Mouse (Mus musculus): ENCODE measurements around the gene Lpcat3. TPM values are rescaled to one million over a fixed set of nuclear protein-coding genes. Genes with fewer than 3 reads are reported as not detected.

Lpcat3 gene
- polyA plus RNA-seq, 1 experiment from 2014 or later, result 46.1 TPM

DNA sequence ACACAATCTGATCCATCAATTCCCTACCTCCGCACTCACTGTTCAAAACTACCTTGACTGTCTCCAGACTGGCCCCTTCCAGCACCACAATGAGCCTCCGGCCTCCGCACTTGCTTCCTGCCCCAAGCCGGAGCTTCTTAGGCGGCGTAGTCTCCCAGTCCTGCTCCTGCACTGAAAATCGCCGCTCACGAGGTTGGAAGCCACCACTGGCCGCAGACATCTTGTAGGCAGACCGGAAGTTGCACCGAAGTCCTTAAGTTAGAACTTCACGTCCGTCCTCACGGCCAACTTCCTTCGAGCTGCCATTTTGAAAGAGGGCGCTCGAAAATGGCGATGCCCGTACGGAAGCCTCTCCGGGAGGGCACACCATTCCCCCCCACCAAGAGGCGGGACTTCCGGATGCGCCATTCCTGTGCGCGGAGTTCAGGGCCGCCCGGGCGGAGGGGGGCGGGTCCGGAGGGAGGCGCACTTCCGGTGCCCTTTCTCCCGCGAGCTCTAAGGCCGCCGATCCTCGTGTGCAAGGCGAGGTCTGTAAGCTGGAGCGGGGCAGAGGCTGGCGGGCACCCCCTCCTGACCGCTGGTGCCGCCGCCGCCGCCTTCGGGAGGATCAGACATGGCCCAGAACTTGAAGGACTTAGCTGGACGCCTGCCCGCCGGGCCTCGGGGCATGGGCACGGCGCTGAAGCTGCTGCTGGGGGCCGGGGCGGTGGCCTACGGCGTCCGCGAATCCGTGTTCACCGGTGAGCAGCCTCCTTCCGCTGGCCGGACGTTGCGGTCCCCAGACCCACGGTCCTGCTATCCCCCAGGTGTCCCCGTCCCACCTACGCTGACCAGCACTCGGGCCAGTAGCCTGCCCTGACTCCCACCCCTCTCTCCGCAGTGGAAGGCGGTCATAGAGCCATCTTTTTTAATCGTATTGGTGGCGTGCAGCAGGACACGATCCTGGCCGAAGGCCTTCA is 49.3 kb downstream of the Lpcat3 start, which contains the start of the genes Emg1 and Phb2:
Gene Emg1 (minus strand): TSS at position 355 of the 959 bp plus-strand sequence.
Gene Phb2 (plus strand): TSS at position 513 of the 959 bp plus-strand sequence.
- peak; percentile 95 for ATAC-seq (ENCODE audit: insufficient number of reproducible peaks, low FRiP score, low TSS enrichment, low read depth)
- peak within 1 kb of the TSS; percentile 85 for H3K9ac ChIP-seq
- H3K36me3 ChIP-seq, result peaks cover 53% of the 10 kb centered on the region
- H3K27me3 ChIP-seq, result no peaks in the 10 kb centered on the region
- WGBS, result under 1% methylated on average over 76 of the region's 76 CpGs
- H3K4me1 ChIP-seq, result peaks cover 43% of the 10 kb centered on the region
- H3K4me3 ChIP-seq, result peak within 1 kb of the TSS; percentile 94
- peak within 1 kb of the TSS; percentile 90 for H3K27ac ChIP-seq
- H3K9me3 ChIP-seq, result no peaks in the 10 kb centered on the region
- H3K4me2 ChIP-seq, result peak within 1 kb of the TSS; percentile 85

DNA sequence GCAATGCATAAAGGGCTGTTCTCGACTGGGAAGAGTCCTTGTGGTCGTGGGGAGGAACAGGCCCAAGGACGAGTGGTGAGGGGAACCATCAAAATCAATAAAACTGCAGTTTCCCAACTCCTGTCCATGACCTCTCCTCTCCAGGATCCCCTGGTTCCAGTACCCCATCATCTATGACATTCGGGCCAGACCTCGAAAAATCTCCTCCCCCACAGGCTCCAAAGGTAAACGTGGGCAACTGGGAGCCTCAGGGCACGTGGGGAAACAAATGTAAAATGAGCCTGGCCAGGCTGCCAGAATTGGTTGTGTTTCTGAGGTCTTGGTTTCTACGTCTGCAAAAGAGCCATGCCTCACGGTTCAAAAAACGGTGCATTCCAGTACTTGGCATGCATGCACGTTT is 50.1 kb downstream of the Lpcat3 start:
- no peaks in the 10 kb centered on the region for H3K9me3 ChIP-seq
- peaks cover 55% of the 10 kb centered on the region for H3K36me3 ChIP-seq
- peak overlapping the region; percentile 88; the same call in 1 of the 2 replicates for H3K27ac ChIP-seq
- no peak for ATAC-seq (ENCODE audit: insufficient number of reproducible peaks, low FRiP score, low TSS enrichment, low read depth)
- H3K27me3 ChIP-seq, result no peaks in the 10 kb centered on the region
- peak overlapping the region; percentile 85 for H3K4me2 ChIP-seq
- peaks cover 43% of the 10 kb centered on the region for H3K4me1 ChIP-seq
- WGBS, result 5% methylated on average over 11 of the region's 11 CpGs
- H3K4me3 ChIP-seq, result peak overlapping the region; percentile 94
- H3K9ac ChIP-seq, result peak overlapping the region; percentile 76

DNA sequence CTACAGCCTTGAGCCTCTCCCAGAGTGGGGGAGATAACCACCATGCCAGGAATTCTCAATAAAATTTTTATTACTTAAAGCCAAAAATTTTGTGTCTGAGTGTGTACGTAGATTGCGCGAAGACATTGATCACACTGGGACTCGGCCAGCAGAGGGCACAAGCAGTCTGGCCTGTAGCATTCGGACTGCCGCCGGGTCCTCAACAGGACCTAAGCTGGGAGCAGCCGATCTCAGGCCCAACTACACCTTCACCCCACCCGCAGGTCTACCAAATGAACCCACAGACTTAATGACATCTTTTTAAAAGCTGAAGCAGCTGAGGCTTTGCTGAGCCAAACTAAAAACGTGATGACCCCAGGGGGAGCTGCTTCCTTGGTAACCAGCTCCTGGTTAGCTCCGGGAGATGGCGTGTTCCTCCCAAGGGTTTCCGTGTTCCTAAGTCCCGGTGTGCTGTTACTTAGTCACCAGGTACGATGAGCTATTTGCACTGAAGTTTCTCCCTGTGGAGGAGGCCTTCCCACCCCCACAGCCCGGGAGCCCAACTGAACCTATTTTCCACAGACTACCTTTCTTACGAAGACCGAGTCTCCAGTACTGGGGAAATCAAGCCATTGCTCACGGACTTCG is 54.1 kb downstream of the Lpcat3 start:
- H3K9me3 ChIP-seq, result no peaks in the 10 kb centered on the region
- H3K27ac ChIP-seq, result no peak overlapping the region
- no peak overlapping the region for H3K9ac ChIP-seq
- no peak overlapping the region; the same call in 1 of the 2 replicates for H3K4me3 ChIP-seq
- WGBS, result 58% methylated on average over 20 of the region's 20 CpGs
- H3K36me3 ChIP-seq, result peaks cover 47% of the 10 kb centered on the region
- H3K4me1 ChIP-seq, result peaks cover 23% of the 10 kb centered on the region
- ATAC-seq (ENCODE audit: insufficient number of reproducible peaks, low FRiP score, low TSS enrichment, low read depth), result no peak
- no peak overlapping the region for H3K4me2 ChIP-seq
- H3K27me3 ChIP-seq, result no peaks in the 10 kb centered on the region

DNA sequence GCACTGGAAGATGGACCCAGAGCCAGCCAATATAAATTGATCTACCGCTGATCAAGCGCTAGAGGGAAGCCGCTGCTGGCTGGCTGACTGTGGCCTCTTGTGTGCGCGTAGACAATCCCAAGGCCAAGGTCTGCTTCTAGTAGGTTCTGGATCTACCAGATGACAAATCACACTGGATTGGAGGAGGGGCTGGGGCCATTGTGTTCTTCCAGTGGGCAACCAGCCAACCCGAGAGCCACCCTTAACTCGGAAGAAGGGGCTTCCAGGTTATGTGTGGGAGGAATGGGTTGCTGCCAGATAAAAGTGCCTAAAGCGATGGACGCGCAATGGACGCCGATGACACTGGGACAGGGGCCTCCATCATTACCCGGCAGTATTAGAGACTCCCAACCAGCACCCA is 55.1 kb downstream of the Lpcat3 start:
- Histone ChIP-seq H3K27me3 (no peaks in the 10 kb centered on the region), H3K9me3 (no peaks in the 10 kb centered on the region), H3K36me3 (peaks cover 47% of the 10 kb centered on the region), H3K4me1 (peaks cover 20% of the 10 kb centered on the region), H3K27ac (no peak overlapping the region), H3K4me3 (peak overlapping the region; percentile 34), H3K4me2 (peak overlapping the region; percentile 25; the same call in 1 of the 2 replicates), H3K9ac (no peak overlapping the region)
- 65% methylated on average over 13 of the region's 13 CpGs for WGBS
- no peak for ATAC-seq (ENCODE audit: insufficient number of reproducible peaks, low FRiP score, low TSS enrichment, low read depth)

DNA sequence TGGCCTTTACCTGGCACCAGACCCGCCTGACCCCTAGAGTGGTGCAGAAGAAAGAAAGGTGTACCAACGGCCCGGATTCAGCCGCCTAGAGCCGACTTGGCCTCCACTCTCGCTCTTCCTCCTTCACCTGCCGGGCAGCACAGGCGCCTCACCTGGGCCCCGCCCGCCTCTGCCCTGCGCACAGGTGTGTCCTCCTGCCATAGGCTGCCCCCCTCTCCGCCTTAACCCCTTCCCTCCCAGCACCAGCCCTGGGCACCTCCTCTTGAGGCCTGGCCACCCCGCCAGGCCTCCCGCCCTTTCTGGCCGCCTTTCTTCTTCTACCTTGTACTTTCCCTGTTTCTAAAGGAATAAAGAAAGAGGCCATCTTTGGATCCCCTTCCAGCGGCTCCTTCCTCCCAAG is 55.9 kb downstream of the Lpcat3 start:
- peak overlapping the region; percentile 5; the same call in 1 of the 2 replicates for H3K9ac ChIP-seq
- H3K4me2 ChIP-seq, result peak overlapping the region; percentile 17; the same call in 1 of the 2 replicates
- no peaks in the 10 kb centered on the region for H3K27me3 ChIP-seq
- peaks cover 42% of the 10 kb centered on the region for H3K36me3 ChIP-seq
- peaks cover 13% of the 10 kb centered on the region for H3K4me1 ChIP-seq
- H3K4me3 ChIP-seq, result peak overlapping the region; percentile 34
- WGBS, result 48% methylated on average over 16 of the region's 16 CpGs
- ATAC-seq (ENCODE audit: insufficient number of reproducible peaks, low FRiP score, low TSS enrichment, low read depth), result no peak
- H3K9me3 ChIP-seq, result no peaks in the 10 kb centered on the region
- peak overlapping the region; percentile 48; the same call in 1 of the 2 replicates for H3K27ac ChIP-seq

DNA sequence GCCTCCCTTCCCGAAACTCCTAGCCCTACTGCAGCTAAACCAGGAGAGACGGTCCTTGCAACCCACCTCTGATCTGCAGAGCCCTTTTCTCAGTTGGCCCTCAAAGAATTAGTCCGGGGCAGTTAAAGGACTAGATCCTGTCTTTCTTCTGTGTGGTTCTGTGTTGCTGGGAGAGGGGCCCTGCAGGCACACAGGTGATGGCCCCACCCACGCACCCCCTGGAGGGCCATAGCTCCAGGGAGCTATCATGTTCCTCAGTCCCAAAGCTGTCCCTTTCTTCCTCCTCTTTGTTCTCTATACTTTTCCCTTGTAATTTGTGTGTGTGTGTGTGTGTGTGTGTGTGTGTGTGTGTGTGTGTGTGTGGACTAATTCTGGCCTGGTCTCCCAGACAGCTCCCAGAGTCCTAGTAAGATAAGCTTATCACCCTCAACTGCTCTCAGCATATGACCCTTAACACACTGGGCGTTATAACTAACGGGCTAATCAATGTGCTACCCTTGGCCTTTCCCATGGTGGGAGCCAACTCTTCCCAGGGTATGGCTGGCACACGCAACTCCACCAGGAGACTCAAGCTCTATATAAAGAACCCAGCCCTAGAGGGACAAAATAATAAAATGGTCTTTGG is 56.6 kb downstream of the Lpcat3 start:
- peaks cover 34% of the 10 kb centered on the region for H3K36me3 ChIP-seq
- peak overlapping the region; percentile 48; the same call in 1 of the 2 replicates for H3K27ac ChIP-seq
- H3K27me3 ChIP-seq, result no peaks in the 10 kb centered on the region
- H3K4me2 ChIP-seq, result peak overlapping the region; percentile 17
- peaks cover 7% of the 10 kb centered on the region; the same call in 1 of the 2 replicates for H3K4me1 ChIP-seq
- no peak for ATAC-seq (ENCODE audit: insufficient number of reproducible peaks, low FRiP score, low TSS enrichment, low read depth)
- H3K9me3 ChIP-seq, result no peaks in the 10 kb centered on the region
- H3K4me3 ChIP-seq, result peak overlapping the region; percentile 34; the same call in 1 of the 2 replicates
- 59% methylated on average over 7 of the region's 7 CpGs for WGBS
- H3K9ac ChIP-seq, result peak overlapping the region; percentile 5; the same call in 1 of the 2 replicates

DNA sequence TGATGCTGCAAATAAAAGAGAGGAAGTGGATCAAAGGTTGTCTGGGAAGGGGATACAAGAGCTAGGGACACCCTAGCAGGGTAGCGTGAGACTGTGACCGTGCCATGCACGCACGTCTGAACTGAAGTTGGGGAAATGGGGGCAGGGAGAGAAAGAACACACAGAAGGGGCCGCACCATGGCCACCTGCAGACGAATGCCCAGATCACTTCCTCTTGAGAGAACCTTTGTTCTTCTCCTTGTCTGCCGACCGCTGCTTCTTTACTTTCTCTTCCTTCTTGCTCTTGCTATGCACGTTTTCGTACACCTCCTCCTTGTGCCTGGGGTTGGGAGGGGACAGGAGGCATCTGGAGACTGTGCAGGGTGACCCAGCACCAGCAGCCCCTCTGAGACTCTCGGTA is 58.1 kb downstream of the Lpcat3 start:
- Histone ChIP-seq H3K9ac (no peak overlapping the region), H3K4me1 (peaks cover 5% of the 10 kb centered on the region; the same call in 1 of the 2 replicates), H3K9me3 (no peaks in the 10 kb centered on the region), H3K36me3 (peaks cover 20% of the 10 kb centered on the region), H3K27me3 (no peaks in the 10 kb centered on the region), H3K4me2 (no peak overlapping the region), H3K4me3 (no peak overlapping the region), H3K27ac (no peak overlapping the region)
- 76% methylated on average over 11 of the region's 11 CpGs for WGBS
- no peak for ATAC-seq (ENCODE audit: insufficient number of reproducible peaks, low FRiP score, low TSS enrichment, low read depth)

DNA sequence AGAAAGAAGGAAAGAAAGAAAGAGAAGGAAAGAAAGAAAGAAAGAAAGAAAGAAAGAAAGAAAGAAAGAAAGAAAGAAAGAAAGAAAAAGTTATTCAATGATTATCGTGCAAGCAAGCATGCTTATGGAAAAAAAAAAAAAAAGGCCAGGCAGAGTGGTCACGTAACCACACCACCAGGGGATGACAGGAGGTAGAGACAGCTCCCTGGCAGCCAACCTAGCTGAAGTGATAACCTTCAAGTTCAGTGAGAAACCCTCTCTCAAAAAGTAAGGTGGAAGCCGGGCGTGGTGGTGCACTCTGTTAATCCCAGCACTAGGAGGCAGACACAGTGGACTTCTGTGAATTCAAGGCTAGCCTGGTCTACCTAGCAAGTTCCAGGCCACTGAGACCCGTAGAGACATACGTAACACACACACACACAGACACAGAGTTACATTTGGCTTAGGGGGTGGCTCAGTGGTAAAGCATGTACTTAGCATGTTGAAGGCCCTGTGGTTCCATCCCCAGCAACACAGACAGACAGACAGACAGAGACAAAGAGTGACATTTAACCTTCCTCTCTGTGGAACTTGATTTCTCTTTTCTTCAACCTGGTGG is 60.1 kb downstream of the Lpcat3 start:
- no peak for ATAC-seq (ENCODE audit: insufficient number of reproducible peaks, low FRiP score, low TSS enrichment, low read depth)
- no peaks in the 10 kb centered on the region for H3K9me3 ChIP-seq
- no peaks in the 10 kb centered on the region for H3K4me1 ChIP-seq
- no peaks in the 10 kb centered on the region for H3K36me3 ChIP-seq
- no peak overlapping the region for H3K9ac ChIP-seq
- H3K27me3 ChIP-seq, result no peaks in the 10 kb centered on the region
- no peak overlapping the region for H3K27ac ChIP-seq
- no peak overlapping the region for H3K4me2 ChIP-seq
- WGBS, result 85% methylated on average over 6 of the region's 6 CpGs
- H3K4me3 ChIP-seq, result no peak overlapping the region

DNA sequence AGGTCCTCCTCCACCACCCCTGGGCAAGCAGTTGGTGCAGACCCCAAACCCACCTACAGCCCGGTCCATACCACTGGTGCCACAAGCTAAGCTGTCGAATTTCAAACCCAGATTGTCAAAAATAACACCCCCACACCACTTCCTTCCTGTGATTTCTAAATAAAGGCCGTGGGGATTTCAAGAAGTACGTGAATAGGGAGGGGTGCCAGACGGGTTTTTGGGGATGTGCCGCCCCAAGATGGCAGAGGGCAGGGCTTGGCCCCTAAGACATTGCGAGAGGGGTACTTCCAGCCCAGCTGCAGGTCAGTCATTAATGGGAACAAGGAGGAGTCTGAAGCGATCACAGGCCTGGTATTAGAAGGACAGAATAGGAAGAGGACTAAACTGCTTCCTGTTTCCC is 60.7 kb downstream of the Lpcat3 start:
- Histone ChIP-seq H3K9me3 (no peaks in the 10 kb centered on the region), H3K27ac (no peak overlapping the region), H3K27me3 (no peaks in the 10 kb centered on the region), H3K4me1 (no peaks in the 10 kb centered on the region), H3K9ac (no peak overlapping the region), H3K36me3 (no peaks in the 10 kb centered on the region), H3K4me3 (no peak overlapping the region), H3K4me2 (no peak overlapping the region)
- 66% methylated on average over 8 of the region's 8 CpGs for WGBS
- ATAC-seq (ENCODE audit: insufficient number of reproducible peaks, low FRiP score, low TSS enrichment, low read depth), result no peak

DNA sequence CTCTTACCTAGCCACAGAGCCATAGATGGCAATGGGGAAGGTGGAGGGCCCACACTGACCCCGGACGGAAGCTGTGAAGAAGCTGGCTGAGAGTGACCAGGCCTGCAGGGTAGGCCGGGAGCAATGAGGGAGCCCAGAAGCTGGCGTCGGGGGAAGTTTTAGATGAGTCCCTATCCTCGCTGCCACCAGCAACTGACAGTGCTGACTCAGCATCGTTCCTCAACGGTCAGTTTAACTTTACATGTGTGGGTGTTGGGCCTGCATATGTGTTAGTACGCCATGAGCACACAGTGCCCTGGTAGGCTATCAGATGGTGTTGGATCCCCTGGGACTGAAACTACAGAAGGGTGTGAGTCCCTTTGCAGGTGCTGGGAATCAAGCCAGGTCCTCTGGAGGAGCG is 61.6 kb downstream of the Lpcat3 start:
- 83% methylated on average over 10 of the region's 10 CpGs for WGBS
- ATAC-seq (ENCODE audit: insufficient number of reproducible peaks, low FRiP score, low TSS enrichment, low read depth), result no peak
- no peaks in the 10 kb centered on the region for H3K36me3 ChIP-seq
- no peaks in the 10 kb centered on the region for H3K4me1 ChIP-seq
- no peak overlapping the region for H3K9ac ChIP-seq
- H3K9me3 ChIP-seq, result no peaks in the 10 kb centered on the region
- no peak overlapping the region for H3K4me3 ChIP-seq
- H3K27me3 ChIP-seq, result no peaks in the 10 kb centered on the region
- H3K27ac ChIP-seq, result no peak overlapping the region
- H3K4me2 ChIP-seq, result no peak overlapping the region

DNA sequence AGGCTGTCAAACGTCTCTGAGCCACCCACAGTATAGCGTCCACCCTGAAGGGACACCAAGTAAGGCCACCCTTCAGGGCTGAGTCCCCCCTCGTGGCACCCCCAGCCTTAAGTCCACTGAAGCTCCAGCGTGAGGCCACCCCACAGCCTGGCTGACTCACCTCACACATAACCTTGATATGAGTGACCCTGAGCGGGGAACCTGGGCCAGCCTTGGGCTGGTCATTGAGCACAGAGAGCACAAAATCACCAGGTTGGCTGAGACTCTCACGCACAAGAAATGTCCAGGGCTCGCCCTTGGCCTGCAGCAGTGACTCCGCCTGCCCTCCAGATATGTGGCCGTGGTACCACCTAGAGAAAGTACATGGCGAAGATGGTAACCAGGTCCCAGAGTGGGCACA is 65.8 kb downstream of the Lpcat3 start:
- no peak overlapping the region for H3K4me3 ChIP-seq
- no peak overlapping the region for H3K9ac ChIP-seq
- no peaks in the 10 kb centered on the region for H3K9me3 ChIP-seq
- no peak overlapping the region for H3K27ac ChIP-seq
- H3K27me3 ChIP-seq, result no peaks in the 10 kb centered on the region
- H3K4me2 ChIP-seq, result no peak overlapping the region
- ATAC-seq (ENCODE audit: insufficient number of reproducible peaks, low FRiP score, low TSS enrichment, low read depth), result no peak
- peaks cover 6% of the 10 kb centered on the region; the same call in 1 of the 2 replicates for H3K4me1 ChIP-seq
- H3K36me3 ChIP-seq, result no peaks in the 10 kb centered on the region
- 88% methylated on average over 10 of the region's 10 CpGs for WGBS
